In the genomic region with DNA sequence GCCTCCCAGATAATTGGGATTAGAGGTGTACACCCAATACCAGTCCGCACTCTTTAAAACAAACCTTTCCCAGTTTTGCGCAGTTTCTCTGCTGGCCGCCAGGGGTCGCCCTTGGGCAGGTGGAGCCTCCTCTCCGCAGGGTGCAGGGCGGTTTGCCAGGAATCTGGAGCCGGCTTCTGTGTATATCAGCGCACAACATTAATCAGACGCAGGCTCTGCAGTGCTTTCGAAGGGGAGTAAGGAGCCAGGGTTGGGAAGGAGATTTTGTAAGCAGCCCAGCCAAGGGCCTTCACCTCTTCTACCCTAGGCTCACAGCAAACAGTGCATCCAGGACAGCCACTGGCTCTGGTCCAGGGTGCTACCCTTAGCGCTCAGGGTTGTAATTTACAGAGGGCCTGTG, we compare ENCODE assay signal across 7 mouse cellular contexts.
DNase-seq lines count a peak whose midpoint lies in the region; ATAC-seq and TF ChIP-seq lines count a peak whose summit lies in the region.

No protein-coding gene starts in this region.

- intact Hi-C loops in heart, adult 2 months (cut with DNase I) = loop anchor here (1.0 to 10.0 kb wide), 3 partner anchors 200 to 909 kb away; no protein-coding TSS in a partner anchor

- H3K9me3 ChIP-seq in embryonic facial prominence, embryonic 12.5 days = no peaks in the 10 kb centered on the region
- no peaks in the 10 kb centered on the region for H3K9me3 ChIP-seq in limb, embryonic 11.5 days (ENCODE audit: control insufficient read depth, low read length)
- no peaks in the 10 kb centered on the region for H3K9me3 ChIP-seq in midbrain, embryonic 15.5 days

- no peak for TF ChIP-seq EP300 in heart, adult 2 months (IDR thresholded peaks at IDR 0.05; ENCODE audit: insufficient read depth, low read depth, low read length)

- no peak for TF ChIP-seq POLR2A in heart, adult 2 months (IDR thresholded peaks at IDR 0.05; ENCODE audit: insufficient read depth, low read depth, low read length)
- TF ChIP-seq POLR2A in kidney, adult 2 months (IDR thresholded peaks at IDR 0.05; ENCODE audit: low read depth, low read length) = no peak

- H3K4me2 ChIP-seq in embryonic facial prominence, embryonic 12.5 days (replicated peaks) = peak overlapping the region; percentile 26
- H3K4me2 ChIP-seq in limb, embryonic 11.5 days (ENCODE audit: low read depth, severe bottlenecking) = peak overlapping the region; percentile 20; the same call in 1 of the 2 replicates
- peak overlapping the region; percentile 36 for H3K4me2 ChIP-seq in midbrain, embryonic 15.5 days

- H3K79me2 ChIP-seq in heart, adult 2 months (replicated peaks; ENCODE audit: control insufficient read depth, insufficient read depth, low read length) = no peaks in the 10 kb centered on the region

- no peak overlapping the region for H3K27ac ChIP-seq in embryonic facial prominence, embryonic 12.5 days
- H3K27ac ChIP-seq in heart, adult 2 months = no peak overlapping the region
- no peak overlapping the region for H3K27ac ChIP-seq in kidney, adult 2 months (ENCODE audit: insufficient read depth, low read depth, low read length)
- no peak overlapping the region for H3K27ac ChIP-seq in limb, embryonic 11.5 days (replicated peaks; ENCODE audit: low read depth, low read length)
- H3K27ac ChIP-seq in midbrain, embryonic 15.5 days = peak overlapping the region; percentile 66

- no peak overlapping the region for H3K9ac ChIP-seq in embryonic facial prominence, embryonic 12.5 days
- H3K9ac ChIP-seq in heart, adult 2 months (ENCODE audit: low read depth, low read length) = no peak overlapping the region
- 0 out of 2 replicates have a peak overlapping the region, but pooled peaks have one; percentile 4 for H3K9ac ChIP-seq in limb, embryonic 11.5 days (ENCODE audit: low read length)
- no peak overlapping the region; the same call in 1 of the 2 replicates for H3K9ac ChIP-seq in midbrain, embryonic 15.5 days

- H3K4me3 ChIP-seq in embryonic facial prominence, embryonic 12.5 days = no peak overlapping the region
- H3K4me3 ChIP-seq in heart, adult 2 months = no peak overlapping the region
- H3K4me3 ChIP-seq in kidney, adult 2 months (ENCODE audit: insufficient read depth, low read depth, low read length) = no peak overlapping the region
- H3K4me3 ChIP-seq in limb, embryonic 11.5 days (ENCODE audit: low read depth, low read length) = no peak overlapping the region
- H3K4me3 ChIP-seq in midbrain, embryonic 15.5 days = peak overlapping the region; percentile 11; the same call in 1 of the 2 replicates

- no peaks in the 10 kb centered on the region for H3K36me3 ChIP-seq in embryonic facial prominence, embryonic 12.5 days
- H3K36me3 ChIP-seq in heart, adult 2 months (ENCODE audit: control insufficient read depth, insufficient read depth, low read length) = no peaks in the 10 kb centered on the region
- no peaks in the 10 kb centered on the region for H3K36me3 ChIP-seq in kidney, adult 2 months (ENCODE audit: control insufficient read depth, insufficient read depth, low read length)
- no peaks in the 10 kb centered on the region for H3K36me3 ChIP-seq in limb, embryonic 11.5 days (ENCODE audit: control insufficient read depth, insufficient read depth, low read length)
- H3K36me3 ChIP-seq in midbrain, embryonic 15.5 days (replicated peaks) = no peaks in the 10 kb centered on the region

- H3K27me3 ChIP-seq in embryonic facial prominence, embryonic 12.5 days = 0 out of 2 replicates have a peak, but pooled peaks cover 7% of the 10 kb centered on the region
- H3K27me3 ChIP-seq in heart, adult 2 months (ENCODE audit: control insufficient read depth, insufficient read depth, low read length) = no peaks in the 10 kb centered on the region
- H3K27me3 ChIP-seq in kidney, adult 2 months (replicated peaks; ENCODE audit: control insufficient read depth, insufficient read depth, low read length) = no peaks in the 10 kb centered on the region
- no peaks in the 10 kb centered on the region for H3K27me3 ChIP-seq in limb, embryonic 11.5 days (ENCODE audit: control insufficient read depth, insufficient read depth, low read length)
- no peaks in the 10 kb centered on the region for H3K27me3 ChIP-seq in midbrain, embryonic 15.5 days (replicated peaks)

- peak; percentile 88 for ATAC-seq in embryonic facial prominence, embryonic 12.5 days (ENCODE audit: insufficient number of reproducible peaks, insufficient read depth, low FRiP score, low TSS enrichment)
- peak; percentile 91 for ATAC-seq in limb, embryonic 11.5 days (ENCODE audit: insufficient number of reproducible peaks, low FRiP score, low TSS enrichment, low read depth)
- ATAC-seq in midbrain, embryonic 15.5 days (replicated peaks) = peak; percentile 92

- H3K4me1 ChIP-seq in embryonic facial prominence, embryonic 12.5 days = peaks cover 12% of the 10 kb centered on the region
- no peaks in the 10 kb centered on the region for H3K4me1 ChIP-seq in heart, adult 2 months (ENCODE audit: control insufficient read depth, insufficient read depth, low read length)
- no peaks in the 10 kb centered on the region for H3K4me1 ChIP-seq in kidney, adult 2 months (ENCODE audit: control insufficient read depth, insufficient read depth, low read length)
- peaks cover 3% of the 10 kb centered on the region; the same call in 1 of the 2 replicates for H3K4me1 ChIP-seq in limb, embryonic 11.5 days (ENCODE audit: control insufficient read depth, insufficient read depth, low read length)
- H3K4me1 ChIP-seq in midbrain, embryonic 15.5 days = peaks cover 17% of the 10 kb centered on the region

- 4% methylated on average over 11 of the region's 11 CpGs for WGBS in embryonic facial prominence, embryonic 12.5 days
- WGBS in heart, adult 2 months = 6% methylated on average over 11 of the region's 11 CpGs
- WGBS in kidney, adult 2 months = 6% methylated on average over 11 of the region's 11 CpGs
- WGBS in limb, embryonic 11.5 days = 3% methylated on average over 11 of the region's 11 CpGs
- WGBS in midbrain, embryonic 15.5 days = 2% methylated on average over 11 of the region's 11 CpGs

- peak; percentile 96 for DNase-seq in adrenal gland, postnatal 25 days
- DNase-seq in heart, adult 2 months = peak; percentile 84 to 86
- peak; percentile 85 for DNase-seq in kidney, adult 2 months
- peak; percentile 86 for DNase-seq in limb, embryonic 11.5 days (ENCODE audit: low spot score)
- DNase-seq in spleen, postnatal 14 days (ENCODE audit: low spot score in 2 of 2) = peak; percentile 21 to 48

- peak; percentile 100 for TF ChIP-seq CTCF in heart, adult 2 months (IDR thresholded peaks at IDR 0.05)
- peak; percentile 89 for TF ChIP-seq CTCF in kidney, adult 2 months (conservative IDR thresholded peaks at IDR 0.05; ENCODE audit: insufficient read depth, insufficient read length, low read depth, low read length)

Comparison
In these comparisons a context has a peak if more than half of its experiments do, and no peak if none do; other contexts are left out.
1. DNase-seq: peak in every context shown above with its lines; median percentile 96 in adrenal gland, postnatal 25 days; 86 in limb, embryonic 11.5 days; 85 in heart, adult 2 months; 85 in kidney, adult 2 months; 34 in spleen, postnatal 14 days.